Mouse (Mus musculus) testis, adult 2 months (tissue): ENCODE measurements around the gene Rnf224.

Experiments
- CTCF ChIP-seq: fragments of 200-500 bp; IDR thresholded peaks from 2 replicates; pipeline ENCODE4 v1.5.1; 2012; ENCODE audit warnings: low read depth, mild to moderate bottlenecking, inconsistent platforms, low read length, moderate library complexity; ENCODE audit not compliant: control insufficient read depth, insufficient read depth, insufficient replicate concordance
- POLR2A ChIP-seq: fragments of 200-500 bp; IDR thresholded peaks from 2 replicates; pipeline ENCODE4 v1.6.1; 2012; ENCODE audit warnings: low read depth, mild to moderate bottlenecking, inconsistent platforms, low read length, moderate library complexity; ENCODE audit not compliant: control insufficient read depth

- TF ChIP-seq CTCF (no peak), POLR2A (no peak)
Observed at GRCm38 (mm10) chr2:25273010-25273409, 36.4 kb upstream of the Rnf224 start.
